Mouse (Mus musculus): ENCODE results near the gene Sergef. TPM values are rescaled to one million over a fixed set of nuclear protein-coding genes. Genes with fewer than 3 reads are reported as not detected.

The Sergef gene
- total RNA-seq, 1 experiment from 2014 or later: 13.7 TPM

- peak in 1 of 2 experiments; percentile 29; a peak in 1 of 4 replicates for ATAC-seq (replicated peaks in 1 of 2; ENCODE audit: insufficient read depth in 1 of 2, low FRiP score in 2 of 2, low TSS enrichment in 1 of 2, low read depth in 1 of 2, poor library complexity in 2 of 2, severe bottlenecking in 2 of 2)
Measured at GRCm38 (mm10) chr7:46531345-46531744, 108.3 kb downstream of the Sergef start.

GRCm38 (mm10) chr7:46529930-46530329 is 109.7 kb downstream of the Sergef start:
- ATAC-seq (replicated peaks in 1 of 2; ENCODE audit: insufficient read depth in 1 of 2, low FRiP score in 2 of 2, low TSS enrichment in 1 of 2, low read depth in 1 of 2, poor library complexity in 2 of 2, severe bottlenecking in 2 of 2): no peak

- no peak for ATAC-seq (replicated peaks in 1 of 2; ENCODE audit: insufficient read depth in 1 of 2, low FRiP score in 2 of 2, low TSS enrichment in 1 of 2, low read depth in 1 of 2, poor library complexity in 2 of 2, severe bottlenecking in 2 of 2)
Measured at GRCm38 (mm10) chr7:46529259-46529658, 110.3 kb downstream of the Sergef start.

- ATAC-seq (replicated peaks in 1 of 2; ENCODE audit: insufficient read depth in 1 of 2, low FRiP score in 2 of 2, low TSS enrichment in 1 of 2, low read depth in 1 of 2, poor library complexity in 2 of 2, severe bottlenecking in 2 of 2): no peak
Measured at GRCm38 (mm10) chr7:46526665-46527154, 112.9 kb downstream of the Sergef start.

GRCm38 (mm10) chr7:46523215-46523614 is 116.4 kb downstream of the Sergef start:
- no peak for ATAC-seq (replicated peaks in 1 of 2; ENCODE audit: insufficient read depth in 1 of 2, low FRiP score in 2 of 2, low TSS enrichment in 1 of 2, low read depth in 1 of 2, poor library complexity in 2 of 2, severe bottlenecking in 2 of 2)

GRCm38 (mm10) chr7:46521794-46522193 is 117.8 kb downstream of the Sergef start:
- ATAC-seq (replicated peaks in 1 of 2; ENCODE audit: insufficient read depth in 1 of 2, low FRiP score in 2 of 2, low TSS enrichment in 1 of 2, low read depth in 1 of 2, poor library complexity in 2 of 2, severe bottlenecking in 2 of 2): no peak

- no peak for ATAC-seq (replicated peaks in 1 of 2; ENCODE audit: insufficient read depth in 1 of 2, low FRiP score in 2 of 2, low TSS enrichment in 1 of 2, low read depth in 1 of 2, poor library complexity in 2 of 2, severe bottlenecking in 2 of 2)
Measured at GRCm38 (mm10) chr7:46519148-46519547, 120.5 kb downstream of the Sergef start.

GRCm38 (mm10) chr7:46517158-46517557 is 122.4 kb downstream of the Sergef start:
- no peak for ATAC-seq (replicated peaks in 1 of 2; ENCODE audit: insufficient read depth in 1 of 2, low FRiP score in 2 of 2, low TSS enrichment in 1 of 2, low read depth in 1 of 2, poor library complexity in 2 of 2, severe bottlenecking in 2 of 2)

GRCm38 (mm10) chr7:46515960-46516359 is 123.6 kb downstream of the Sergef start:
- ATAC-seq (replicated peaks in 1 of 2; ENCODE audit: insufficient read depth in 1 of 2, low FRiP score in 2 of 2, low TSS enrichment in 1 of 2, low read depth in 1 of 2, poor library complexity in 2 of 2, severe bottlenecking in 2 of 2): no peak

GRCm38 (mm10) chr7:46514981-46515380 is 124.6 kb downstream of the Sergef start:
- ATAC-seq (replicated peaks in 1 of 2; ENCODE audit: insufficient read depth in 1 of 2, low FRiP score in 2 of 2, low TSS enrichment in 1 of 2, low read depth in 1 of 2, poor library complexity in 2 of 2, severe bottlenecking in 2 of 2): no peak

GRCm38 (mm10) chr7:46513562-46513961 is 126.0 kb downstream of the Sergef start:
- no peak for ATAC-seq (replicated peaks in 1 of 2; ENCODE audit: insufficient read depth in 1 of 2, low FRiP score in 2 of 2, low TSS enrichment in 1 of 2, low read depth in 1 of 2, poor library complexity in 2 of 2, severe bottlenecking in 2 of 2)

- ATAC-seq (replicated peaks in 1 of 2; ENCODE audit: insufficient read depth in 1 of 2, low FRiP score in 2 of 2, low TSS enrichment in 1 of 2, low read depth in 1 of 2, poor library complexity in 2 of 2, severe bottlenecking in 2 of 2): no peak
Measured at GRCm38 (mm10) chr7:46512792-46513191, 126.8 kb downstream of the Sergef start.

GRCm38 (mm10) chr7:46510806-46511205 is 128.8 kb downstream of the Sergef start:
- no peak for ATAC-seq (replicated peaks in 1 of 2; ENCODE audit: insufficient read depth in 1 of 2, low FRiP score in 2 of 2, low TSS enrichment in 1 of 2, low read depth in 1 of 2, poor library complexity in 2 of 2, severe bottlenecking in 2 of 2)

GRCm38 (mm10) chr7:46509391-46510310 is 130.0 kb downstream of the Sergef start:
- no peak for ATAC-seq (replicated peaks in 1 of 2; ENCODE audit: insufficient read depth in 1 of 2, low FRiP score in 2 of 2, low TSS enrichment in 1 of 2, low read depth in 1 of 2, poor library complexity in 2 of 2, severe bottlenecking in 2 of 2)

- ATAC-seq (replicated peaks in 1 of 2; ENCODE audit: insufficient read depth in 1 of 2, low FRiP score in 2 of 2, low TSS enrichment in 1 of 2, low read depth in 1 of 2, poor library complexity in 2 of 2, severe bottlenecking in 2 of 2): no peak
Measured at GRCm38 (mm10) chr7:46508590-46509318, 130.9 kb downstream of the Sergef start.

- ATAC-seq (replicated peaks in 1 of 2; ENCODE audit: insufficient read depth in 1 of 2, low FRiP score in 2 of 2, low TSS enrichment in 1 of 2, low read depth in 1 of 2, poor library complexity in 2 of 2, severe bottlenecking in 2 of 2): no peak
Measured at GRCm38 (mm10) chr7:46504157-46504556, 135.4 kb downstream of the Sergef start.

GRCm38 (mm10) chr7:46502650-46503049 is 137.0 kb downstream of the Sergef start:
- ATAC-seq (replicated peaks in 1 of 2; ENCODE audit: insufficient read depth in 1 of 2, low FRiP score in 2 of 2, low TSS enrichment in 1 of 2, low read depth in 1 of 2, poor library complexity in 2 of 2, severe bottlenecking in 2 of 2): no peak

GRCm38 (mm10) chr7:46501458-46501857 is 138.1 kb downstream of the Sergef start:
- 0 out of 4 replicates have a peak, but pooled peaks of 1 of the 2 experiments have one; percentile 26 for ATAC-seq (replicated peaks in 1 of 2; ENCODE audit: insufficient read depth in 1 of 2, low FRiP score in 2 of 2, low TSS enrichment in 1 of 2, low read depth in 1 of 2, poor library complexity in 2 of 2, severe bottlenecking in 2 of 2)
